Mouse (Mus musculus) testis, adult 2 months (tissue): ENCODE results near the gene Pla2g2d. TPM values are rescaled to one million over a fixed set of nuclear protein-coding genes. Genes with fewer than 3 reads are reported as not detected.

ENCODE experiments used
- H3K27ac ChIP-seq: fragments of 200-500 bp; 2 replicates; pipeline ENCODE4 v1.5.1; 2012; ENCODE audit warnings: low read depth, low read length; ENCODE audit not compliant: control insufficient read depth, insufficient read depth
- H3K27me3 ChIP-seq: fragments of 200-500 bp; 2 replicates; pipeline ENCODE4 v1.6.1; 2012; ENCODE audit warnings: mild to moderate bottlenecking, low read length, moderate library complexity; ENCODE audit not compliant: control insufficient read depth, insufficient read depth
- H3K36me3 ChIP-seq: fragments of 200-500 bp; 2 replicates; pipeline ENCODE4 v1.6.1; 2012; ENCODE audit warnings: mild to moderate bottlenecking, low read length; ENCODE audit not compliant: control insufficient read depth, insufficient read depth
- H3K4me1 ChIP-seq: fragments of 200-500 bp; 2 replicates; pipeline ENCODE4 v1.6.1; 2012; ENCODE audit warnings: low read length; ENCODE audit not compliant: control insufficient read depth, insufficient read depth
- H3K4me3 ChIP-seq: fragments of 200-500 bp; 2 replicates; pipeline ENCODE4 v1.5.1; 2012; ENCODE audit warnings: low read depth, mild to moderate bottlenecking, low read length, moderate library complexity, mixed read lengths; ENCODE audit not compliant: control insufficient read depth
- CTCF ChIP-seq: fragments of 200-500 bp; IDR thresholded peaks from 2 replicates; pipeline ENCODE4 v1.5.1; 2012; ENCODE audit warnings: low read depth, mild to moderate bottlenecking, inconsistent platforms, low read length, moderate library complexity; ENCODE audit not compliant: control insufficient read depth, insufficient read depth, insufficient replicate concordance
- POLR2A ChIP-seq: fragments of 200-500 bp; IDR thresholded peaks from 2 replicates; pipeline ENCODE4 v1.6.1; 2012; ENCODE audit warnings: low read depth, mild to moderate bottlenecking, inconsistent platforms, low read length, moderate library complexity; ENCODE audit not compliant: control insufficient read depth
- polyA plus RNA-seq: library from polyadenylated mRNA; depleted of rRNA; stranded (reverse); fragments of >200 nt; gene quantifications from 2 replicates; pipeline ENCODE4 v1.2.3, GENCODE M21; 2012

Gene Pla2g2d
- polyA plus RNA-seq, 1 experiment, result 0.36 TPM

GRCm38 (mm10) chr4:138796513-138797216 is 21.1 kb downstream of the Pla2g2d start:
- no peaks in the 10 kb centered on the region for H3K27me3 ChIP-seq
- H3K4me3 ChIP-seq, result no peak overlapping the region
- no peaks in the 10 kb centered on the region for H3K4me1 ChIP-seq
- TF ChIP-seq CTCF (no peak), POLR2A (no peak)
- no peak overlapping the region for H3K27ac ChIP-seq
- H3K36me3 ChIP-seq, result no peaks in the 10 kb centered on the region

DNA sequence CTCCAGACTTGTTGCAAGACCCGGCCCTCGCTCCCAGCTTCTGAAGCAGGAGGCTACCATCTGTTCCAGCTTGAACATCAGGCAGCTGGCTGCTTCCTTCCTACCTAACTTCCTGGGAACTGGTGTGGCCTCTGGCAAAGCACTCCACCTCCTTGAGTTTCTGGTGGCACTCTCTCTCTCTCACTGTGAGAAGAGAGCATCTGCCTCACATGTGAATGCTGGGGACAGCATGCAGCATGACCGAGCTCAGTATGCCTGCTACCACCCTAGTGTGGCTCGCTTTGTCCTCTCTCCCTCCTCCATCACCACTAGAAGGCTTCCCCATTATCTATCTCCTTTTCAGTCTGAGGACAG is 21.7 kb downstream of the Pla2g2d start:
- Histone ChIP-seq H3K27ac (no peak overlapping the region), H3K4me1 (no peaks in the 10 kb centered on the region), H3K4me3 (no peak overlapping the region), H3K36me3 (no peaks in the 10 kb centered on the region), H3K27me3 (no peaks in the 10 kb centered on the region)
- no peak for TF ChIP-seq POLR2A
- no peak for TF ChIP-seq CTCF

- no peak for TF ChIP-seq CTCF
- TF ChIP-seq POLR2A, result no peak
- Histone ChIP-seq H3K27ac (no peak overlapping the region), H3K4me3 (no peak overlapping the region), H3K4me1 (no peaks in the 10 kb centered on the region), H3K36me3 (no peaks in the 10 kb centered on the region), H3K27me3 (no peaks in the 10 kb centered on the region)
Observed at GRCm38 (mm10) chr4:138800134-138800744, 24.7 kb downstream of the Pla2g2d start.

DNA sequence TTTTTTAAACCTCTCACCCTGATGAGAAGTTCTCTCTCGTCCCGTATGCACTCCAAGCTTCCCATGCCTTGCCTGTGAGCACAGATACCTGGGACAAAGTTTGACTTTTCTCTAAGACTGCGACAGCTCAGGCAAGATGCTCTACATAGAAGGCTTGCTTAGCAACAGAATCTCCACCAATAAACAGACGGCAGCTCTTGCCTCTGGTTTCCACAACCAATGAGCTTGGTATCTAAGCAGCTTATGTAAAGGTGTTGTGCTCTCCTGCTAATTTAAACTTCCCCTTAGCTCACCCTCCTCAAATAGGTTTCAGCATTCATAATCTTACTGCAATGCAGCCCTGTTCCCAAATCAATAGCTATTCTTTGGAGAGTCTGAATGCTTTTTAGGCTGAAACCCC is 26.1 kb downstream of the Pla2g2d start:
- Histone ChIP-seq H3K27me3 (no peaks in the 10 kb centered on the region), H3K4me3 (no peak overlapping the region), H3K36me3 (no peaks in the 10 kb centered on the region), H3K27ac (no peak overlapping the region), H3K4me1 (no peaks in the 10 kb centered on the region)
- TF ChIP-seq CTCF (no peak), POLR2A (no peak)

DNA sequence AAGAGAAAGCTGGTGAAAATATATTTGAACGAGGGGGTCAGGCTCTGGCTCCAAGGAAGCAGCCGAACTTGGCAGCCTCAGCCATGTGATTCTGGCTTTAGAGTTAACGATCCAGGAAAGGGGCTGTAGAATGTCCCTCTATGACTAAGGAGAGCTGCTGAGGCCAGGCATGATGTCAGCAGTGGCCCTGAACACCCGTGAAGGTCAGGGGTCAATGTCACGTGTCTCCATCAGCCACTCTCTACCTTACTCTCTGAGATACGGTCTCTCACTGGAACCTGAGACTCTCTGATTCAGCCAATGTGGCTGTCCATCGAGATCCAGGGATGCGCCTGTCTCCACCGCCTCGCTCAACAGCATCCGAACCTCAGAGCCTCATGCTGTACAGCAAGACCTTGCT is 27.4 kb downstream of the Pla2g2d start:
- TF ChIP-seq POLR2A (no peak), CTCF (no peak)
- Histone ChIP-seq H3K36me3 (no peaks in the 10 kb centered on the region), H3K4me3 (no peak overlapping the region), H3K4me1 (no peaks in the 10 kb centered on the region), H3K27ac (no peak overlapping the region), H3K27me3 (no peaks in the 10 kb centered on the region)

GRCm38 (mm10) chr4:138805248-138805647 is 29.7 kb downstream of the Pla2g2d start:
- Histone ChIP-seq H3K27me3 (no peaks in the 10 kb centered on the region), H3K4me3 (no peak overlapping the region), H3K36me3 (no peaks in the 10 kb centered on the region), H3K4me1 (no peaks in the 10 kb centered on the region), H3K27ac (no peak overlapping the region)
- TF ChIP-seq POLR2A (no peak), CTCF (no peak)

- 0 out of 2 replicates have a peak overlapping the region, but pooled peaks have one; percentile 12 for H3K27ac ChIP-seq
- TF ChIP-seq CTCF (no peak), POLR2A (no peak)
- no peak overlapping the region for H3K4me3 ChIP-seq
- H3K36me3 ChIP-seq, result no peaks in the 10 kb centered on the region
- H3K27me3 ChIP-seq, result no peaks in the 10 kb centered on the region
- H3K4me1 ChIP-seq, result no peaks in the 10 kb centered on the region
Observed at GRCm38 (mm10) chr4:138806160-138806559, 30.6 kb downstream of the Pla2g2d start.

- no peaks in the 10 kb centered on the region for H3K27me3 ChIP-seq
- H3K4me3 ChIP-seq, result no peak overlapping the region
- no peaks in the 10 kb centered on the region for H3K4me1 ChIP-seq
- H3K27ac ChIP-seq, result no peak overlapping the region
- no peaks in the 10 kb centered on the region for H3K36me3 ChIP-seq
- TF ChIP-seq CTCF (no peak), POLR2A (no peak)
Observed at GRCm38 (mm10) chr4:138806920-138807541, 31.5 kb downstream of the Pla2g2d start.
